Mouse (Mus musculus) embryonic facial prominence, embryonic 12.5 days (tissue): ENCODE results near the gene Serpina1c. TPM values are rescaled to one million over a fixed set of nuclear protein-coding genes. Genes with fewer than 3 reads are reported as not detected.

Experiments
- polyA plus RNA-seq: library from polyadenylated mRNA; unstranded; fragments of >200 nt; fragmentation: Nextera tagmentation; extraction: Ambion mirVana; gene quantifications from 2 replicates; pipeline ENCODE4 v1.2.1, GENCODE M21; 2016

Serpina1c gene
- polyA plus RNA-seq, 1 experiment from 2014 or later = not detected

Other genes with a start within 250 kb of the Serpina1c start
- 0.46 and 0.55 TPM in 2 replicates for gene Serpina6, start 247.7 kb downstream of the Serpina1c start, polyA plus RNA-seq
- gene Serpina16, start 228.7 kb downstream of the Serpina1c start, polyA plus RNA-seq = not detected in 2 replicates
- gene Serpina1f, start 209.4 kb downstream of the Serpina1c start, polyA plus RNA-seq = not detected in 2 replicates
- not detected in 2 replicates for gene Serpina1d, start 131.3 kb downstream of the Serpina1c start, polyA plus RNA-seq
- 0.18 and 0.31 TPM in 2 replicates for gene Serpina1b, start 74.5 kb downstream of the Serpina1c start, polyA plus RNA-seq
- not detected in 2 replicates for gene Serpina1a, start 41.3 kb downstream of the Serpina1c start, polyA plus RNA-seq
- gene Serpina1e, start 54.1 kb upstream of the Serpina1c start, polyA plus RNA-seq = not detected in 2 replicates
- not detected in 2 replicates for gene Serpina11, start 85.1 kb upstream of the Serpina1c start, polyA plus RNA-seq
- gene Serpina9, start 108.9 kb upstream of the Serpina1c start, polyA plus RNA-seq = 0.22 TPM in 1 of 2 replicates, not detected in the other
- gene Serpina12, start 139.6 kb upstream of the Serpina1c start, polyA plus RNA-seq = not detected in 2 replicates
- not detected in 2 replicates for gene Serpina5, start 196.2 kb upstream of the Serpina1c start, polyA plus RNA-seq
- not detected in 2 replicates for gene Serpina3a, start 207.8 kb upstream of the Serpina1c start, polyA plus RNA-seq
- not detected in 2 replicates for gene Serpina3b, start 223.1 kb upstream of the Serpina1c start, polyA plus RNA-seq
- gene Serpina3c, start 249.0 kb upstream of the Serpina1c start, polyA plus RNA-seq = not detected in 2 replicates